Mouse (Mus musculus): ENCODE results near the gene Cd72. TPM values are rescaled to one million over a fixed set of nuclear protein-coding genes. Genes with fewer than 3 reads are reported as not detected.
A peak's percentile ranks its signal among the peaks of the same experiment; 100 is the strongest.

Gene Cd72
- polyA plus RNA-seq, 1 experiment, result 140 TPM

- Histone ChIP-seq H3K4me3 (ENCODE audit: extremely low read depth, insufficient read depth, insufficient read length) (no peak overlapping the region), H3K27ac (ENCODE audit: insufficient read depth, low read length) (0 out of 2 replicates have a peak overlapping the region, but pooled peaks have one; percentile 62), H3K36me3 (ENCODE audit: control insufficient read depth, insufficient read depth, low read length) (no peaks in the 10 kb centered on the region), H3K4me1 (ENCODE audit: control insufficient read depth, insufficient read depth, insufficient read length) (peaks cover 15% of the 10 kb centered on the region; the same call in 1 of the 2 replicates), H3K27me3 (ENCODE audit: control insufficient read depth, insufficient read depth, low read length) (no peaks in the 10 kb centered on the region)
- TF ChIP-seq POLR2A (IDR thresholded peaks at IDR 0.05; ENCODE audit: low read depth, low read length), result no peak
- no peak for TF ChIP-seq CTCF (IDR thresholded peaks at IDR 0.05; ENCODE audit: extremely low read depth, insufficient read depth, insufficient read length, insufficient replicate concordance)
- WGBS, result 66% methylated on average over 7 of the region's 7 CpGs
- DNase-seq (ENCODE audit: low read depth in 1 of 2, low spot score in 2 of 2), result no peak
Measured at GRCm38 (mm10) chr4:43466872-43467271, 12.4 kb upstream of the Cd72 start.

GRCm38 (mm10) chr4:43465935-43466334 lies 11.5 kb upstream of the Cd72 start:
- peaks cover 15% of the 10 kb centered on the region; the same call in 1 of the 2 replicates for H3K4me1 ChIP-seq (ENCODE audit: control insufficient read depth, insufficient read depth, insufficient read length)

GRCm38 (mm10) chr4:43463102-43463501 lies 8.7 kb upstream of the Cd72 start:
- no peaks in the 10 kb centered on the region for H3K36me3 ChIP-seq (ENCODE audit: control insufficient read depth, insufficient read depth, low read length)
- no peak overlapping the region for H3K27ac ChIP-seq (ENCODE audit: insufficient read depth, low read length)
- TF ChIP-seq CTCF (IDR thresholded peaks at IDR 0.05; ENCODE audit: extremely low read depth, insufficient read depth, insufficient read length, insufficient replicate concordance) (no peak), POLR2A (IDR thresholded peaks at IDR 0.05; ENCODE audit: low read depth, low read length) (no peak)
- no peak overlapping the region for H3K4me3 ChIP-seq (ENCODE audit: extremely low read depth, insufficient read depth, insufficient read length)
- WGBS, result 86% methylated on average over 5 of the region's 5 CpGs
- peaks cover 16% of the 10 kb centered on the region; the same call in 1 of the 2 replicates for H3K4me1 ChIP-seq (ENCODE audit: control insufficient read depth, insufficient read depth, insufficient read length)
- no peaks in the 10 kb centered on the region for H3K27me3 ChIP-seq (ENCODE audit: control insufficient read depth, insufficient read depth, low read length)
- no peak for DNase-seq (ENCODE audit: low read depth in 1 of 2, low spot score in 2 of 2)

More at GRCm38 (mm10) chr4:43465935-43466334, 11.5 kb upstream of the Cd72 start:
- no peak for DNase-seq (ENCODE audit: low read depth in 1 of 2, low spot score in 2 of 2)
- no peaks in the 10 kb centered on the region for H3K36me3 ChIP-seq (ENCODE audit: control insufficient read depth, insufficient read depth, low read length)
- no peak for TF ChIP-seq CTCF (IDR thresholded peaks at IDR 0.05; ENCODE audit: extremely low read depth, insufficient read depth, insufficient read length, insufficient replicate concordance)
- TF ChIP-seq POLR2A (IDR thresholded peaks at IDR 0.05; ENCODE audit: low read depth, low read length), result no peak
- no peak overlapping the region for H3K4me3 ChIP-seq (ENCODE audit: extremely low read depth, insufficient read depth, insufficient read length)
- peak overlapping the region; percentile 80 for H3K27ac ChIP-seq (ENCODE audit: insufficient read depth, low read length)
- H3K27me3 ChIP-seq (ENCODE audit: control insufficient read depth, insufficient read depth, low read length), result no peaks in the 10 kb centered on the region
- 31% methylated on average over 6 of the region's 6 CpGs for WGBS

- H3K4me1 ChIP-seq (ENCODE audit: control insufficient read depth, insufficient read depth, insufficient read length), result peaks cover 33% of the 10 kb centered on the region; the same call in 1 of the 2 replicates
- TF ChIP-seq POLR2A (IDR thresholded peaks at IDR 0.05; ENCODE audit: low read depth, low read length) (no peak), CTCF (IDR thresholded peaks at IDR 0.05; ENCODE audit: extremely low read depth, insufficient read depth, insufficient read length, insufficient replicate concordance) (no peak)
Measured at GRCm38 (mm10) chr4:43457124-43457523, 2.7 kb upstream of the Cd72 start.

GRCm38 (mm10) chr4:43456470-43456869 lies 2.0 kb upstream of the Cd72 start:
- Histone ChIP-seq H3K27me3 (ENCODE audit: control insufficient read depth, insufficient read depth, low read length) (no peaks in the 10 kb centered on the region), H3K36me3 (ENCODE audit: control insufficient read depth, insufficient read depth, low read length) (peaks cover 3% of the 10 kb centered on the region; the same call in 1 of the 2 replicates), H3K27ac (ENCODE audit: insufficient read depth, low read length) (peak overlapping the region; percentile 91), H3K4me1 (ENCODE audit: control insufficient read depth, insufficient read depth, insufficient read length) (peaks cover 36% of the 10 kb centered on the region; the same call in 1 of the 2 replicates), H3K4me3 (ENCODE audit: extremely low read depth, insufficient read depth, insufficient read length) (no peak overlapping the region)
- WGBS, result 9% methylated on average over 4 of the region's 4 CpGs
- TF ChIP-seq POLR2A (IDR thresholded peaks at IDR 0.05; ENCODE audit: low read depth, low read length) (peak; percentile 15; the same call in 1 of the 2 replicates), CTCF (IDR thresholded peaks at IDR 0.05; ENCODE audit: extremely low read depth, insufficient read depth, insufficient read length, insufficient replicate concordance) (no peak)
- peak; percentile 77 to 85 for DNase-seq (ENCODE audit: low read depth in 1 of 2, low spot score in 2 of 2)

More at GRCm38 (mm10) chr4:43457124-43457523, 2.7 kb upstream of the Cd72 start:
- 5% methylated on average over 8 of the region's 8 CpGs for WGBS
- peak in 1 of 2 experiments; percentile 79 for DNase-seq (ENCODE audit: low read depth in 1 of 2, low spot score in 2 of 2)
- 0 out of 2 replicates have a peak, but pooled peaks cover 2% of the 10 kb centered on the region for H3K36me3 ChIP-seq (ENCODE audit: control insufficient read depth, insufficient read depth, low read length)
- H3K27me3 ChIP-seq (ENCODE audit: control insufficient read depth, insufficient read depth, low read length), result no peaks in the 10 kb centered on the region
- H3K4me3 ChIP-seq (ENCODE audit: extremely low read depth, insufficient read depth, insufficient read length), result no peak overlapping the region
- peak overlapping the region; percentile 91 for H3K27ac ChIP-seq (ENCODE audit: insufficient read depth, low read length)

- Histone ChIP-seq H3K36me3 (ENCODE audit: control insufficient read depth, insufficient read depth, low read length) (peaks cover 10% of the 10 kb centered on the region; the same call in 1 of the 2 replicates), H3K4me1 (ENCODE audit: control insufficient read depth, insufficient read depth, insufficient read length) (peaks cover 36% of the 10 kb centered on the region; the same call in 1 of the 2 replicates), H3K27ac (ENCODE audit: insufficient read depth, low read length) (peak overlapping the region; percentile 96), H3K4me3 (ENCODE audit: extremely low read depth, insufficient read depth, insufficient read length) (peak overlapping the region; percentile 70), H3K27me3 (ENCODE audit: control insufficient read depth, insufficient read depth, low read length) (no peaks in the 10 kb centered on the region)
- 3% methylated on average over 18 of the region's 18 CpGs for WGBS
- TF ChIP-seq POLR2A (IDR thresholded peaks at IDR 0.05; ENCODE audit: low read depth, low read length), result peak; percentile 15; the same call in 1 of the 2 replicates
- TF ChIP-seq CTCF (IDR thresholded peaks at IDR 0.05; ENCODE audit: extremely low read depth, insufficient read depth, insufficient read length, insufficient replicate concordance), result no peak
- peak in 1 of 2 experiments; percentile 37 for DNase-seq (ENCODE audit: low read depth in 1 of 2, low spot score in 2 of 2)
Measured at GRCm38 (mm10) chr4:43453413-43453812, 1.0 kb downstream of the Cd72 start.

- no peak for TF ChIP-seq CTCF (IDR thresholded peaks at IDR 0.05; ENCODE audit: extremely low read depth, insufficient read depth, insufficient read length, insufficient replicate concordance)
- no peak for TF ChIP-seq POLR2A (IDR thresholded peaks at IDR 0.05; ENCODE audit: low read depth, low read length)
- Histone ChIP-seq H3K4me3 (ENCODE audit: extremely low read depth, insufficient read depth, insufficient read length) (peak overlapping the region; percentile 70), H3K4me1 (ENCODE audit: control insufficient read depth, insufficient read depth, insufficient read length) (peaks cover 31% of the 10 kb centered on the region; the same call in 1 of the 2 replicates), H3K36me3 (ENCODE audit: control insufficient read depth, insufficient read depth, low read length) (peaks cover 17% of the 10 kb centered on the region), H3K27me3 (ENCODE audit: control insufficient read depth, insufficient read depth, low read length) (no peaks in the 10 kb centered on the region), H3K27ac (ENCODE audit: insufficient read depth, low read length) (no peak overlapping the region)
- DNase-seq (ENCODE audit: low read depth in 1 of 2, low spot score in 2 of 2), result no peak
- WGBS, result 86% methylated on average over 11 of the region's 11 CpGs
Measured at GRCm38 (mm10) chr4:43452315-43452714, 2.1 kb downstream of the Cd72 start.
